Mouse (Mus musculus): ENCODE measurements around the gene Mdm2.

DNA sequence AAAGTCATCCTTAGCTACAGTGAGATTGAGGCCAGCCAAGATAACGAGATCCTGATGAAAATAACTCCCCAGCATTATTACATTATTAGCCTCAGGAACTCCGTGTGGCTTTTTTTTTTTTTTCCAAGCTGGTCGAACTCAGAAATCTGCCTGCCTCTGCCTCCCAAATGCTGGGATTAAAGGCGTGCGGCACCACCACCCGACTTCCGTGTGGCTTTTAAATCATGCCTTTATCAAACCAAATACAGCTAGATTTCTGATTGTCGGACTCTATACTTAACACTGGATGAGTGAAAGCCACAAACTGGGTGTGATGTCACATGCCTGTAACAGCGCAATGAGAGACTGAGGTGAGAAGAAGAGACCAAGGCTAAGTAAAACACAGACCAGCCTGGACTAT, 2.3 kb upstream of the Mdm2 start:
- TF ChIP-seq CTCF (IDR thresholded peaks at IDR 0.05; ENCODE audit: extremely low read depth, insufficient read depth, insufficient read length, insufficient replicate concordance) (no peak), POLR2A (IDR thresholded peaks at IDR 0.05; ENCODE audit: low read depth, low read length) (no peak)
